Mouse (Mus musculus) heart, embryonic 12.5 days (tissue): ENCODE data around the gene AI182371. TPM values are rescaled to one million over a fixed set of nuclear protein-coding genes. Genes with fewer than 3 reads are reported as not detected.
A peak's percentile ranks its signal among the peaks of the same experiment; 100 is the strongest.

ENCODE experiments used
- ATAC-seq: fragments of 200-750 bp; cut with Nextera tagmentation; 2 replicates; pipeline ENCODE4 v1.8.0; 2017; ENCODE audit warnings: moderate TSS enrichment, moderate library complexity; ENCODE audit not compliant: insufficient number of reproducible peaks, low FRiP score
- H3K27ac ChIP-seq: fragments of 300-500 bp; sonication (generic); 2 replicates; pipeline ENCODE4 v1.5.1; 2016; ENCODE audit warnings: mild to moderate bottlenecking, moderate library complexity; ENCODE audit not compliant: poor library complexity, severe bottlenecking
- H3K27me3 ChIP-seq: fragments of 300-500 bp; sonication (generic); replicated peaks from 2 replicates; pipeline ENCODE4 v1.6.1; 2016; ENCODE audit warnings: mild to moderate bottlenecking, moderate library complexity
- H3K36me3 ChIP-seq: fragments of 300-500 bp; sonication (generic); 2 replicates; pipeline ENCODE4 v1.6.1; 2016; ENCODE audit warnings: mild to moderate bottlenecking, moderate library complexity
- H3K4me1 ChIP-seq: fragments of 300-500 bp; sonication (generic); replicated peaks from 2 replicates; pipeline ENCODE4 v1.6.1; 2016; ENCODE audit warnings: mild to moderate bottlenecking
- H3K4me2 ChIP-seq: fragments of 300-500 bp; sonication (generic); 2 replicates; pipeline ENCODE4 v1.6.1; 2016; ENCODE audit warnings: mild to moderate bottlenecking, moderate library complexity
- H3K4me3 ChIP-seq: fragments of 300-500 bp; sonication (generic); 2 replicates; pipeline ENCODE4 v1.5.1; 2016; ENCODE audit warnings: mild to moderate bottlenecking
- H3K9ac ChIP-seq: fragments of 300-500 bp; sonication (generic); 2 replicates; pipeline ENCODE4 v1.6.1; 2016; ENCODE audit warnings: mild to moderate bottlenecking, moderate library complexity
- H3K9me3 ChIP-seq: fragments of 300-500 bp; sonication (generic); replicated peaks from 2 replicates; pipeline ENCODE4 v1.6.1; 2016; ENCODE audit warnings: mild to moderate bottlenecking, moderate library complexity
- WGBS: fragments of 180-500 bp; shearing (Covaris S2); methylation state at CpG from one replicate; pipeline ENCODE4 v1.1.7; 2016; 5-methylcytosine and 5-hydroxymethylcytosine counted together
- polyA plus RNA-seq: library from polyadenylated mRNA; unstranded; fragments of >200 nt; fragmentation: Nextera tagmentation; extraction: Ambion mirVana; gene quantifications from 2 replicates; pipeline ENCODE4 v1.2.1, GENCODE M21; 2016

The AI182371 gene
- polyA plus RNA-seq, 1 experiment from 2014 or later = 0.47 TPM

DNA sequence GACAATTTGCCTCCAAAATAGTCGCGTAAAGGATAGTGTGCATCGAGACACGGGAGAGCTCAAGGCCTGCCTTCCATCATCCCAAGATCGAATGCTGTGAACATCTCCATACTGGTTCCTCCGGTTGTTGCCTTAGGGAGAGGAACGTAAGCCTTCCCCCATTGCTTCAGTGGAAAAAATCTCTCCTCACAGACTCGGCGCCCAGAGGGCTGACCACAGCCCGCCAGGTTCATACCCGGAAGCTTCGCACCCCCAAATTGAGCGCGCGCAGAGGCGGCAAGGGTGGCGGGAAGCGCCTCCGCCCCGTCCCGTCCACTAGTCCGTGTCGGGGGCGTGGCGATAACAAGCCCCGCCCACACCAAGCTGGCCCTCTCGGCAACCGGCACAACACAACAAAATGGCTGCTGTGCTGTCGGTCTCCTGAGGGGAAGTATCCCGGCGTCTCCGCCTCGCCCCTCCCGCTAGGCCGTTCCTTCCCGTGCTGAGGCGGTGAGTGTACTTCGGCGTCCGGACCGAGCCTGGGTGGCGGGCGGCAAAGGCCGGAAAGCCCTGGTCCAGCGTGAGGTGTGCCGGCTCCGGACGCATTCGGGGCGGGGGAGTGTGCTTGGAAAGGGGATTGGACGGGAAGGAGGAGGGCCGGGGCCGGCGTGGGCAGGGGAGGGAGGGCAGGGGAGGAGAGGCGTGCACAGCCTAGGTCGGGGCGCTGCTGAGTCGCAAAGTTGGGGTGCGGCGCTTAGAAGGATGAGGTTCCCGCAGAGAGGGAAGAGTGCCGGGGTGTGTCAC, 8.0 kb upstream of the AI182371 start, which contains the start of gene Cntrl:
Cntrl (plus strand) TSS at position 352 of the 783 bp plus-strand sequence.
- H3K4me3 ChIP-seq = peak within 1 kb of the TSS; percentile 68
- 0 out of 2 replicates have a peak, but pooled peaks cover 3% of the 10 kb centered on the region for H3K4me1 ChIP-seq
- WGBS = under 1% methylated on average over 62 of the region's 62 CpGs
- peak within 1 kb of the TSS; percentile 84 for H3K4me2 ChIP-seq
- peak within 1 kb of the TSS; percentile 65 for H3K27ac ChIP-seq
- ATAC-seq = peak; percentile 97
- no peaks in the 10 kb centered on the region for H3K36me3 ChIP-seq
- no peaks in the 10 kb centered on the region for H3K9me3 ChIP-seq
- H3K27me3 ChIP-seq = no peaks in the 10 kb centered on the region
- H3K9ac ChIP-seq = peak within 1 kb of the TSS; percentile 66

DNA sequence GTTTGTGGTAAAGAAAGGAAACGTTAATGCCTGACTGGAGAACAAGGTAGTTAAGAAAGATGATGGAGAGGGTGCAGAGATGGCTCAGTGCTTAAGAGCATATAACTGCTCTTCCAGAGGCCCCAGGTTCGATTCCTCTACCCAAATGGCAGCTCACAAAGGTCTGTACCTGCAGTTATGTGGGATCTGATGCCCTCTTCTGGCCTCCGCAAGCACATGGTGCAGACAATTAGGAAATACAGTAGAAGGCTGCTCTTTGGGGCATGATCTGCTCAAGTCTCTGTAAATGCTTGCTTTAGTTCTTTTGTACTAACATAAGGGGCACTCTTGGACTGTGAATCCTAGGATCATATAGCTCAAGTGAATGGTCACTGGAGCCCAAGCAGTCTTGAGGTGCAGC, 7.4 kb upstream of the AI182371 start:
- Histone ChIP-seq H3K4me3 (peak overlapping the region; percentile 68), H3K27me3 (no peaks in the 10 kb centered on the region), H3K9ac (peak overlapping the region; percentile 66), H3K36me3 (no peaks in the 10 kb centered on the region), H3K4me1 (0 out of 2 replicates have a peak, but pooled peaks cover 3% of the 10 kb centered on the region), H3K4me2 (peak overlapping the region; percentile 84), H3K9me3 (no peaks in the 10 kb centered on the region), H3K27ac (peak overlapping the region; percentile 65)
- ATAC-seq = peak; percentile 36; the same call in 1 of the 2 replicates
- WGBS = 30% methylated on average over 3 of the region's 3 CpGs

DNA sequence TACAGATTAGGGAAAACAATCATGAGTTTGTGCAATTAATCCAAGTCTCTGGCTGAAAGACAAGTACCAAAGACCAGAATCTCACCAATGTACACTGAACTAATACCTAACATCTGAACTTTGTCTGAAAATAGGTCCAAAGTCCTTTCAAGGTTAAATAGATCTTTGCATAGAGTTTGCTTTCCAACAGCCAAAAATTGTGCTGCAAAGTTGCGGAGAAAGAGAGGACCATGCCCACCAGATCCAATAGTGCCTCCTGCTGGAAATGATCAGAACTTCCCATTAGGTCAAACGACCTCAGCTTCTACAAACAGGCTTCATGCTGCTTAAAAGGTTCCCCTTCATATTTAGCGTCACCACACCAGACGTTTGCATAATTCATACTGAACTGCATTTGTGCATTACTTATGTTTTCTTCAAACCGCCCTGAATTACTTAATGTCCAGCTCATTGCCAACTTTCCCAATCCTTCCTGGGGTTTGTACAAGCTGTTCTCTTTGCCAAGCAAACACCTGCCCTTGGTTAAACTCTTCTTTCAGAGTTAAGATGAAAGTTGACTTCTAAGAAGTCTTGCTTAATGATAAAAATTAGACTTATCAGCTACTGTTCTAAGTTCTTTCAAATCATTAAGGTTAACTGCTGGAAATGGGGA, 6.8 kb upstream of the AI182371 start:
- Histone ChIP-seq H3K9ac (no peak overlapping the region), H3K27ac (no peak overlapping the region), H3K4me3 (no peak overlapping the region), H3K27me3 (no peaks in the 10 kb centered on the region), H3K36me3 (no peaks in the 10 kb centered on the region), H3K9me3 (no peaks in the 10 kb centered on the region), H3K4me1 (0 out of 2 replicates have a peak, but pooled peaks cover 3% of the 10 kb centered on the region), H3K4me2 (no peak overlapping the region)
- 49% methylated on average over 5 of the region's 5 CpGs for WGBS
- ATAC-seq = no peak

DNA sequence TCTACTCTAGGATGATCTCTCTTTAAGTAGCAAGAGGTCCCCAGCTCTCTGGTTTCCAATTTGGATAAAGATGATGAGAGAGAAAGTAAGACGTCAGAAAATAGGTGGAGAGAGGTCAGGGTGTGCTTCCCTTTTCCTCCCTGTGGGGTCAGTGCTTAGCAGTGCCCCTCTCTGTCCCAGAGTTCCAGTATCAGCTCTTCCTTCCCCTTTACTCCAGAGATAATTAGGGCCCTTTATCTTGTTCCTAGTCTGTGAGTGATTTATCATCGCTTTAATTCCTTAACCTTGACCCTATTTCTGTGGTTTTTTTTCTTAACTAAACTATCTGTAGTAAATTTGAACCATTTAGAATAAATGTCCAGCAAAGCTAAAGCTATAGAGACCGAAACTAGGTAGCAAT, 3.5 kb upstream of the AI182371 start:
- H3K4me2 ChIP-seq = no peak overlapping the region
- H3K4me1 ChIP-seq = 0 out of 2 replicates have a peak, but pooled peaks cover 5% of the 10 kb centered on the region
- H3K27ac ChIP-seq = no peak overlapping the region
- WGBS = 48% methylated on average over 3 of the region's 3 CpGs
- H3K9me3 ChIP-seq = no peaks in the 10 kb centered on the region
- no peaks in the 10 kb centered on the region for H3K36me3 ChIP-seq
- no peaks in the 10 kb centered on the region for H3K27me3 ChIP-seq
- no peak overlapping the region for H3K9ac ChIP-seq
- no peak for ATAC-seq
- no peak overlapping the region for H3K4me3 ChIP-seq

DNA sequence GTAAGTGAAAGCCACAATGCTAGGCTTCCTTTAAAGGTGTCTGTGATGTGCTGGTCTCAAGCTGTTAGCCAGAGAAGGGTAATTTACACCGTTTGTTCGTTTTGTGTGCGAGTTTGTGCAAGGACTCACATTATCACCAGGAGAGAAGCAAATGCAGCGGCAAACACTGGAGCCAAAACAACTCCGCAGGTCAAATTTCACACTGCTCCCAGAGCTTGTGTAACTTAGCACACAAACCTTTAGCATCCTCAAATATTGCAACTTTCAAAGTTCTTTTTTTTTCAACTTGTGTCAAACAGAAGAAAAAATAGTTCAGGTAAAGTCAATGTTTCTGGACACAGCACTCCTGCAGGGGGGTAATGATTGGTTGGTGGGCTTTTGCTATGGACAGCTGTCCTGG, 2.2 kb upstream of the AI182371 start:
- no peak overlapping the region for H3K27ac ChIP-seq
- no peak overlapping the region for H3K4me2 ChIP-seq
- no peaks in the 10 kb centered on the region for H3K9me3 ChIP-seq
- no peaks in the 10 kb centered on the region for H3K36me3 ChIP-seq
- H3K9ac ChIP-seq = no peak overlapping the region
- 0 out of 2 replicates have a peak, but pooled peaks cover 5% of the 10 kb centered on the region for H3K4me1 ChIP-seq
- H3K4me3 ChIP-seq = no peak overlapping the region
- no peak for ATAC-seq
- no peaks in the 10 kb centered on the region for H3K27me3 ChIP-seq
- 64% methylated on average over 5 of the region's 5 CpGs for WGBS

DNA sequence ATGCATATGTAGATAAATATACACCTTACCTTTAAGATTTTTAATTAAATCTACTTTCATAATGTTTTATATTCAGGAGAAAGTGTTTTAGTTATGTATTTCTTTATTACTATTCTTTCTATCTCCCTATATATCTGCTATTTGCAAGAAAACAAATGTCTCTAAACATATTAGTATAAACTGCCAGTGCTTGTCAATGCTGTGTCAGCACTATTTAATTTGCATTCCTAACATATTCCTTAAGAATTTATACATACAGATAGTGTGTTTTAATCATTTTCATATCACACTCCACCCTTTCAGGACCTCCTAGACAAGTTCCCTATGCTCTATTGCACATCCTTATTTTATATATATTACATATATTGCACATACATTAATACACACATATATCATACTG, 1.4 kb upstream of the AI182371 start:
- Histone ChIP-seq H3K27ac (no peak overlapping the region), H3K4me1 (0 out of 2 replicates have a peak, but pooled peaks cover 5% of the 10 kb centered on the region), H3K36me3 (no peaks in the 10 kb centered on the region), H3K4me2 (no peak overlapping the region), H3K9ac (no peak overlapping the region), H3K9me3 (no peaks in the 10 kb centered on the region), H3K27me3 (no peaks in the 10 kb centered on the region), H3K4me3 (no peak overlapping the region)
- ATAC-seq = no peak

DNA sequence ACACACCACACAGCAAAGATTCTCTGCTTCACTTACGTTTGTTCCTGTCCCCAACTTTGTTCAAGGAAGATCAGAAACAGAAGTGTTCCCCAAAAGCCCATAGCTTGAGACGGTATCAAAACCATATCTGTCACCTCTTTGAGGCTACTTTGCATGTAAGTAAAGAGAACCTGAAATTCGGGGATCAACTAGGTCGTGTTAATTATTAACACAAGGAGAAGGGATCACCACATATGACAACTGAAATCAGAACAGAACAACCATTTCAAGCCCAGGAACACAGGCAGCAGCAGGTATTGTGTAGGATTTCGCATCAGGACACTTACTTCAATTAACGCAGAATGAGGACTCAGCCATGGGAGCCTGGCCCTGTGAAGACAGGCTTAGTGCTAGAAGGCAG, 814 bp downstream of the AI182371 start:
- Histone ChIP-seq H3K4me2 (no peak overlapping the region), H3K27ac (no peak overlapping the region), H3K36me3 (no peaks in the 10 kb centered on the region), H3K27me3 (no peaks in the 10 kb centered on the region), H3K4me3 (no peak overlapping the region), H3K9ac (no peak overlapping the region), H3K4me1 (0 out of 2 replicates have a peak, but pooled peaks cover 5% of the 10 kb centered on the region), H3K9me3 (no peaks in the 10 kb centered on the region)
- 75% methylated on average over 6 of the region's 6 CpGs for WGBS
- no peak for ATAC-seq

DNA sequence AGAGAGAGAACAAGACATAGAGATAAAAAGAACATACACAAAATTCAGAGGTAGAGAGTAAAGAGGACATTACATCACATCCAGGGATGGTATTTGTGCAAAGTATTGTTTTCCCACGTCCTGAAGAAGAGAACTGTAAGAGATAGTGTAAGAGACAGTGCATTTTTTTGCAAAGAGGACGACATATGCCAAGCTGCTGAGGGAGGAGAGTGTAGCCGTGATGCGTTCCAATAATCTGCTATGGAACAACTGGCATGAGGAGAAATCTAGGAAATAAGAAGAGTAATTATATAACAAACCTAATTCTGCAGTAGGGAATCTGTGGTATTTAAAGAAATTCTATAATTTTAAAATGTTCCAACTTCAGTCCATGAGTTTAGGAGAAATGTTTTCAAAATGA, 13.9 kb downstream of the AI182371 start:
- Histone ChIP-seq H3K9ac (no peak overlapping the region), H3K36me3 (no peaks in the 10 kb centered on the region), H3K4me3 (no peak overlapping the region), H3K27me3 (no peaks in the 10 kb centered on the region), H3K27ac (no peak overlapping the region), H3K4me2 (no peak overlapping the region), H3K9me3 (no peaks in the 10 kb centered on the region), H3K4me1 (no peaks in the 10 kb centered on the region)
- WGBS = 62% methylated on average over 4 of the region's 4 CpGs
- no peak for ATAC-seq

DNA sequence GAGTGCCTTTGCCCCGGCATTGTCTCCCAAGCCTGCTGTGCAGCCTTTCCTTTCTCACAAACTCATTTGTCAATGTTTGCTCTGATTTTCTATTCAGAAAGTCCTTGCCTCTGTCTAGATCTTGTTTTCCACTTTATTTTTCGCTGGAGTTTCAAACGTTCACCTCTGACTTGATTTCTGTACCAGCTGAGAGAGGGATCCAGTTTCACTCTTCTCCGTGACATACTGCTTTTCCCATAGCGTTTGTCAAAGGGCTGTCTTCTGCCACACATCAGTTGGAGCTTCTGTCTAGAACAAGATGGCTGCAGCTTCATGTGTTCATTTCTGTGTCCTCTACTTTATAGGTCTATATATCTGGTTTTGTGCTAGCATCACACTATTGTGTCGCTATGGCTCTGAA, 22.2 kb downstream of the AI182371 start:
- Histone ChIP-seq H3K27ac (no peak overlapping the region), H3K4me1 (no peaks in the 10 kb centered on the region), H3K27me3 (no peaks in the 10 kb centered on the region), H3K4me3 (no peak overlapping the region), H3K9me3 (no peaks in the 10 kb centered on the region), H3K9ac (no peak overlapping the region), H3K36me3 (no peaks in the 10 kb centered on the region), H3K4me2 (no peak overlapping the region)
- ATAC-seq = no peak
- 74% methylated on average over 6 of the region's 6 CpGs for WGBS

DNA sequence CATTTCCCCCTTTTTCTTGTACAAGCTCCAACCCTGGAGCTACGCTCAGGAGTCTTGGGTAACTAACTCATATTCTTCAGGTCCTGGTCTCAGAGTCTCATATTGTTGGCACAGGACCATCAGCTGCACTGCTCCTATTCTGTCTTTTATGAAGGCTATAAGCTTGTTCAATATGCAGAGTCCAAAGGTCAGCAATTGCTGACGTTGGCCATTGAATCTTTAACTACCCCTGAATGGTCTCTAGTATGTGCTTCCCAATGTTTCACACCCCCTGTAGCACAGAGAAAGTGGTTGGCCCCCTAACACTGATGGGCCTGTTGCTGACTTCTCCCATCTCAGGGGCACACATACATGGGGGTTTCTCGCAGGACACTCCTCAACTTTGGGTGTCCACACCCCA, 27.0 kb downstream of the AI182371 start:
- Histone ChIP-seq H3K4me1 (no peaks in the 10 kb centered on the region), H3K27me3 (no peaks in the 10 kb centered on the region), H3K4me3 (no peak overlapping the region), H3K36me3 (no peaks in the 10 kb centered on the region), H3K27ac (no peak overlapping the region), H3K9me3 (peaks cover 4% of the 10 kb centered on the region; the same call in 1 of the 2 replicates), H3K9ac (no peak overlapping the region), H3K4me2 (no peak overlapping the region)
- ATAC-seq = no peak
- 86% methylated on average over 3 of the region's 3 CpGs for WGBS

DNA sequence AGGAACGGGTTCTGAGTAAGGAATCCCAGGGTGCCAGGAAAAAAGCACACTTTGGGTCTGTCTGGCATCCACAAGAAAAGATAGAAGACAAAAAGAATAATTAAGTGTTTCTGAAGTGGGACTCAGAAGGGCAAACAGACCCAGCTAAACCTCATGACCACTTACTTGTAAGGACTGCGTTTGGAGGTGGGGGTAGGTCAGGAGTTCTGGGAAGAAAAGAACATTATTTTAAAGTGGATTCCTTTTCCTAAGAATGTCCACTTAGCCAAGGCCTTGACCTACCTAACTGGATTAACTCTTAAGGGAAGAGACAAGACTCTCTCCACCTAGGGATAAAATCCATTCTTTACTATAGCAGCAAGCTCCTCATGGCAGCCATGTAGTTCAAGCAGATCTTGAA, 28.8 kb downstream of the AI182371 start:
- no peaks in the 10 kb centered on the region for H3K36me3 ChIP-seq
- H3K4me2 ChIP-seq = no peak overlapping the region
- no peaks in the 10 kb centered on the region for H3K27me3 ChIP-seq
- H3K27ac ChIP-seq = no peak overlapping the region
- ATAC-seq = no peak
- H3K9ac ChIP-seq = no peak overlapping the region
- H3K4me1 ChIP-seq = no peaks in the 10 kb centered on the region
- peaks cover 4% of the 10 kb centered on the region; the same call in 1 of the 2 replicates for H3K9me3 ChIP-seq
- H3K4me3 ChIP-seq = no peak overlapping the region
- 78% methylated on average over 2 of the region's 2 CpGs for WGBS
